Mouse (Mus musculus) C2C12 (cell line): ENCODE data around the gene Ppm1e.

ENCODE experiments used
- CEBPB ChIP-seq: IDR thresholded peaks from one replicate; pipeline ENCODE4 v1.6.1; 2011; ENCODE audit warnings: low read depth, mild to moderate bottlenecking, control low read depth, moderate library complexity
- CTCF ChIP-seq: IDR thresholded peaks from one replicate; pipeline ENCODE4 v1.5.1; 2011; ENCODE audit not compliant: control insufficient read depth, insufficient read depth, insufficient read length
- FOSL1 ChIP-seq: IDR thresholded peaks from one replicate; pipeline ENCODE4 v1.8.0; 2011; ENCODE audit warnings: mild to moderate bottlenecking, low read length; ENCODE audit not compliant: poor library complexity, insufficient read depth, severe bottlenecking
- MAX ChIP-seq: IDR thresholded peaks from one replicate; pipeline ENCODE4 v1.6.1; 2011; ENCODE audit warnings: mild to moderate bottlenecking, control low read depth
- MYOD1 ChIP-seq: IDR thresholded peaks from one replicate; pipeline ENCODE4 v1.6.1; 2011; ENCODE audit warnings: low read depth; ENCODE audit not compliant: control insufficient read depth, insufficient read length
- MYOG ChIP-seq: IDR thresholded peaks from one replicate; pipeline ENCODE4 v1.6.1; 2011; ENCODE audit not compliant: control insufficient read depth, insufficient read length; ENCODE audit errors: extremely low read depth
- USF1 ChIP-seq: IDR thresholded peaks from one replicate; pipeline ENCODE4 v1.6.1; 2011; ENCODE audit warnings: low read depth, mild to moderate bottlenecking, control low read depth, moderate library complexity

- TF ChIP-seq CTCF (no peak), MAX (no peak), MYOG (no peak), MYOD1 (no peak), FOSL1 (no peak), USF1 (no peak), CEBPB (no peak)
Observed at GRCm38 (mm10) chr11:87246724-87247493, 111.9 kb downstream of the Ppm1e start.
